Mouse (Mus musculus): ENCODE results near the gene Xxylt1. TPM values are rescaled to one million over a fixed set of nuclear protein-coding genes. Genes with fewer than 3 reads are reported as not detected.

The Xxylt1 gene
- polyA plus RNA-seq, 1 experiment from 2014 or later, result 13.7 TPM

DNA sequence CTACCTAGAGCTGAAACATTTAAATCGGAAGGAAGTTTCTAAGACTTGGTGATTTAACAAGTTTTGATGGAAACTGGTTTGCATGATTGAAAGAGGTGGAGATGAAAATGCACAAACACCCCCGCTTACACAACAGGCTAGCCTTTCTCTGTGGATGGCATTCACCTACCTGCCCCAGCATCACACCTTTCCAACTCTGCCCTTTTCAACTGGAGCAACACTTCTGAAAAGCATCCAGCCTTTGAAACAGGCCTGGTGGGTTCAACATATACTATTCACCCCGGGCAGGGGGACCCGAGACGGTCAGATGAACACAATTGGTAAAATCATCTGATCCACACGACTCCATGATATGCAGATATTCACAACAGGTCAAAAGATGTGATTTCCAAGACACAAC, 659 bp upstream of the Xxylt1 start:
- H3K4me1 ChIP-seq (ENCODE audit: control insufficient read depth, insufficient read depth, low read length), result peaks cover 20% of the 10 kb centered on the region
- H3K4me3 ChIP-seq (ENCODE audit: low read depth, low read length), result no peak overlapping the region
- H3K27ac ChIP-seq (ENCODE audit: low read length), result no peak overlapping the region
- H3K4me2 ChIP-seq (ENCODE audit: low read length), result peak overlapping the region; percentile 89; the same call in 1 of the 2 replicates
- H3K27me3 ChIP-seq (ENCODE audit: control insufficient read depth, insufficient read depth, low read depth, low read length), result no peaks in the 10 kb centered on the region
- 59% methylated on average over 6 of the region's 6 CpGs for WGBS
- no peaks in the 10 kb centered on the region for H3K36me3 ChIP-seq (ENCODE audit: control insufficient read depth, insufficient read depth, low read length)
- H3K9ac ChIP-seq (ENCODE audit: low read depth, low read length), result no peak overlapping the region
- H3K9me3 ChIP-seq (replicated peaks; ENCODE audit: control insufficient read depth, low read length, poor library complexity, severe bottlenecking), result no peaks in the 10 kb centered on the region
- no peak for ATAC-seq

GRCm38 (mm10) chr16:31080573-31081051, 620 bp downstream of the Xxylt1 start:
- H3K27ac ChIP-seq (ENCODE audit: low read length), result peak overlapping the region; percentile 92
- H3K4me1 ChIP-seq (ENCODE audit: control insufficient read depth, insufficient read depth, low read length), result peaks cover 20% of the 10 kb centered on the region
- H3K4me2 ChIP-seq (ENCODE audit: low read length), result peak overlapping the region; percentile 89
- H3K9me3 ChIP-seq (replicated peaks; ENCODE audit: control insufficient read depth, low read length, poor library complexity, severe bottlenecking), result no peaks in the 10 kb centered on the region
- peak; percentile 82 for ATAC-seq
- H3K36me3 ChIP-seq (ENCODE audit: control insufficient read depth, insufficient read depth, low read length), result no peaks in the 10 kb centered on the region
- H3K9ac ChIP-seq (ENCODE audit: low read depth, low read length), result peak overlapping the region; percentile 88
- WGBS, result under 1% methylated on average over 34 of the region's 36 CpGs
- no peaks in the 10 kb centered on the region for H3K27me3 ChIP-seq (ENCODE audit: control insufficient read depth, insufficient read depth, low read depth, low read length)
- peak overlapping the region; percentile 90 for H3K4me3 ChIP-seq (ENCODE audit: low read depth, low read length)

DNA sequence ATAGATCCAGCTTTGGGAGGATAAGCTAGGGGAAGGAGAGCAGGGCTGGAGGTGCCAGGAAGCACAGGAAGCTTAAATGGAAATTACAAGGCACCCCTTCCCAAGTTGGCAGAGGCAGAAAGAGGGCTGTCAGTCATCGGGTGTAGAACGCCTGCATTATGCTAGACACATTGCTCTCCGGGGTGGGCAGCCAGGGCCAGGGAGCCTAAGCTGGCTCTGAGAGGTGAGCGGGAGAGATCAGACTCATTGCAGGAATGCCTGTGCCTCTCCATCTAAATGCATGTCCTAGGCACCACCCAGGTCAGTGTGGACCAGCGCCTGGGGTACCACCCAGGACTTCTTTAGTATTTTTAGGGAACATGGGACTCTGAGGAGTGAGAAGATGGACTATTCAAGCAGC, 3.8 kb downstream of the Xxylt1 start:
- WGBS, result 92% methylated on average over 5 of the region's 5 CpGs
- no peak overlapping the region for H3K4me3 ChIP-seq (ENCODE audit: low read depth, low read length)
- H3K27me3 ChIP-seq (ENCODE audit: control insufficient read depth, insufficient read depth, low read depth, low read length), result no peaks in the 10 kb centered on the region
- H3K4me1 ChIP-seq (ENCODE audit: control insufficient read depth, insufficient read depth, low read length), result peaks cover 20% of the 10 kb centered on the region
- no peaks in the 10 kb centered on the region for H3K36me3 ChIP-seq (ENCODE audit: control insufficient read depth, insufficient read depth, low read length)
- no peak overlapping the region for H3K27ac ChIP-seq (ENCODE audit: low read length)
- no peak overlapping the region for H3K4me2 ChIP-seq (ENCODE audit: low read length)
- H3K9ac ChIP-seq (ENCODE audit: low read depth, low read length), result no peak overlapping the region
- no peak for ATAC-seq
- H3K9me3 ChIP-seq (replicated peaks; ENCODE audit: control insufficient read depth, low read length, poor library complexity, severe bottlenecking), result no peaks in the 10 kb centered on the region

- no peak for ATAC-seq
- no peak overlapping the region for H3K27ac ChIP-seq (ENCODE audit: low read length)
- no peak overlapping the region for H3K4me3 ChIP-seq (ENCODE audit: low read depth, low read length)
- H3K4me1 ChIP-seq (ENCODE audit: control insufficient read depth, insufficient read depth, low read length), result peaks cover 15% of the 10 kb centered on the region
- 92% methylated on average over 8 of the region's 8 CpGs for WGBS
- no peaks in the 10 kb centered on the region for H3K27me3 ChIP-seq (ENCODE audit: control insufficient read depth, insufficient read depth, low read depth, low read length)
- no peaks in the 10 kb centered on the region for H3K9me3 ChIP-seq (replicated peaks; ENCODE audit: control insufficient read depth, low read length, poor library complexity, severe bottlenecking)
- no peak overlapping the region for H3K4me2 ChIP-seq (ENCODE audit: low read length)
- no peak overlapping the region for H3K9ac ChIP-seq (ENCODE audit: low read depth, low read length)
- no peaks in the 10 kb centered on the region for H3K36me3 ChIP-seq (ENCODE audit: control insufficient read depth, insufficient read depth, low read length)
These were observed 4.8 kb downstream of the Xxylt1 start for GRCm38 (mm10) chr16:31076436-31076835.

GRCm38 (mm10) chr16:31074324-31074908, 6.8 kb downstream of the Xxylt1 start:
- Histone ChIP-seq H3K27me3 (ENCODE audit: control insufficient read depth, insufficient read depth, low read depth, low read length) (no peaks in the 10 kb centered on the region), H3K27ac (ENCODE audit: low read length) (no peak overlapping the region), H3K4me1 (ENCODE audit: control insufficient read depth, insufficient read depth, low read length) (peaks cover 4% of the 10 kb centered on the region), H3K36me3 (ENCODE audit: control insufficient read depth, insufficient read depth, low read length) (no peaks in the 10 kb centered on the region), H3K9me3 (replicated peaks; ENCODE audit: control insufficient read depth, low read length, poor library complexity, severe bottlenecking) (no peaks in the 10 kb centered on the region), H3K4me3 (ENCODE audit: low read depth, low read length) (no peak overlapping the region), H3K9ac (ENCODE audit: low read depth, low read length) (no peak overlapping the region), H3K4me2 (ENCODE audit: low read length) (no peak overlapping the region)
- 83% methylated on average over 3 of the region's 3 CpGs for WGBS
- no peak for ATAC-seq

GRCm38 (mm10) chr16:31071731-31072130, 9.5 kb downstream of the Xxylt1 start:
- WGBS, result 77% methylated on average over 6 of the region's 6 CpGs
- ATAC-seq, result no peak

GRCm38 (mm10) chr16:31070358-31071133, 10.7 kb downstream of the Xxylt1 start:
- no peaks in the 10 kb centered on the region for H3K36me3 ChIP-seq (ENCODE audit: control insufficient read depth, insufficient read depth, low read length)
- H3K4me3 ChIP-seq (ENCODE audit: low read depth, low read length), result no peak overlapping the region
- WGBS, result 20% methylated on average over 21 of the region's 21 CpGs
- no peaks in the 10 kb centered on the region for H3K9me3 ChIP-seq (replicated peaks; ENCODE audit: control insufficient read depth, low read length, poor library complexity, severe bottlenecking)
- no peak overlapping the region for H3K27ac ChIP-seq (ENCODE audit: low read length)
- H3K4me1 ChIP-seq (ENCODE audit: control insufficient read depth, insufficient read depth, low read length), result no peaks in the 10 kb centered on the region
- H3K4me2 ChIP-seq (ENCODE audit: low read length), result peak overlapping the region; percentile 23; the same call in 1 of the 2 replicates
- H3K27me3 ChIP-seq (ENCODE audit: control insufficient read depth, insufficient read depth, low read depth, low read length), result no peaks in the 10 kb centered on the region
- no peak overlapping the region for H3K9ac ChIP-seq (ENCODE audit: low read depth, low read length)
- peak; percentile 79 for ATAC-seq

More at GRCm38 (mm10) chr16:31071731-31072130, 9.5 kb downstream of the Xxylt1 start:
- Histone ChIP-seq H3K27ac (ENCODE audit: low read length) (no peak overlapping the region), H3K9ac (ENCODE audit: low read depth, low read length) (no peak overlapping the region), H3K4me2 (ENCODE audit: low read length) (no peak overlapping the region), H3K4me1 (ENCODE audit: control insufficient read depth, insufficient read depth, low read length) (no peaks in the 10 kb centered on the region), H3K27me3 (ENCODE audit: control insufficient read depth, insufficient read depth, low read depth, low read length) (no peaks in the 10 kb centered on the region), H3K9me3 (replicated peaks; ENCODE audit: control insufficient read depth, low read length, poor library complexity, severe bottlenecking) (no peaks in the 10 kb centered on the region), H3K36me3 (ENCODE audit: control insufficient read depth, insufficient read depth, low read length) (no peaks in the 10 kb centered on the region), H3K4me3 (ENCODE audit: low read depth, low read length) (no peak overlapping the region)

DNA sequence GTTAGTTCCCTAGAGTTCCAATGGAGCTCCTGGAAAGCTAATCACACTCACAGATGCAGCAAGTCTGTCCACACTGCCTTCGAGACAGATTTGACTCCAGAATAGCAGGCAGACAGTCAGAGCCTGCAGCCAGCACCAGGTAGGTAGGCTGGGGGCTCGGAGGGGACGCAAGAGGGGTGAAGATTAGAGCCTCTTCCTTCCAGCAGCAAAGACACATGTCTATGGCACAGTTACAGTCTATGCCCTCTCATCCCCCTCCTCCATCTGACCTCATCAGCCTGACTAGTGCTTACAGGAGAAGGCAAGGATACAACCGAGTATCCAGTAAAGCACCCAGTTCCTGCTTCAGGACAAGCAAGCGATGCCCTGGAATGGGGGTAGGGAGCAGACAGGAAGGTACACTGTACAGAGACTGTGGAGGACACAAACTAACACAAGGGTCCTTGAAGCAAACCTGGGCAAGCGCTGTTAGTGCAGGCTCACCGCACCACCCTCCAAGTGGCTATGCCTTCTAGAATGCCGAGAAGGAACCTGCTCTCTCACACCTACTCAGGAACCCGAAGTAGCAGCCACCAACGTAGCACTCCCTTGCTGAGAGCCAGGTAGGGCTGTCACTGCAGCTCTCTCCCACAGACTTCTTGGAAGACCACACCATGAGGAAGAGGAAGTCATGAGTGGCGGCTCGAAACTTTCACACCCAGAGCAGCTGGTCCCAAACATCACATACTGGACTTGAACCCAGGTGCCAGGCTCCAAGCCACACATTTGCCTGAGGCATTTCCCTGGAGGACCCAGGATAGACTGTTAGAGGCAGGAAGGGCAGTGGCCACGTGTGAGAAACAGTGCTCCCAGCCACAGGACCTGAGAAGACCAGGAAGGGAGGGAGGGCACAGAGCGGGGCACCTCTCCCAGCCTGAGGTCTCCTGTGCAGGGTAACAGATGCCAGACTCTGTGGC, 11.7 kb downstream of the Xxylt1 start:
- no peaks in the 10 kb centered on the region for H3K27me3 ChIP-seq (ENCODE audit: control insufficient read depth, insufficient read depth, low read depth, low read length)
- no peaks in the 10 kb centered on the region for H3K9me3 ChIP-seq (replicated peaks; ENCODE audit: control insufficient read depth, low read length, poor library complexity, severe bottlenecking)
- H3K9ac ChIP-seq (ENCODE audit: low read depth, low read length), result no peak overlapping the region
- no peak overlapping the region for H3K27ac ChIP-seq (ENCODE audit: low read length)
- H3K4me2 ChIP-seq (ENCODE audit: low read length), result no peak overlapping the region
- no peaks in the 10 kb centered on the region for H3K4me1 ChIP-seq (ENCODE audit: control insufficient read depth, insufficient read depth, low read length)
- no peaks in the 10 kb centered on the region for H3K36me3 ChIP-seq (ENCODE audit: control insufficient read depth, insufficient read depth, low read length)
- no peak for ATAC-seq
- H3K4me3 ChIP-seq (ENCODE audit: low read depth, low read length), result no peak overlapping the region
- 87% methylated on average over 14 of the region's 14 CpGs for WGBS

Measured in midbrain, embryonic 16.5 days (tissue).